Mouse (Mus musculus) kidney, adult 2 months (tissue): ENCODE results near the gene Msmb. TPM values are rescaled to one million over a fixed set of nuclear protein-coding genes. Genes with fewer than 3 reads are reported as not detected.
A peak's percentile ranks its signal among the peaks of the same experiment; 100 is the strongest.

Experiments
- DNase-seq: peaks from one replicate; pipeline ENCODE4 v3.0.0; 2021
- H3K27ac ChIP-seq: fragments of 200-500 bp; 2 replicates; pipeline ENCODE4 v1.5.1; 2012; ENCODE audit warnings: low read depth, low read length, control low read depth, inconsistent platforms; ENCODE audit not compliant: insufficient read depth
- H3K27me3 ChIP-seq: fragments of 200-500 bp; replicated peaks from 2 replicates; pipeline ENCODE4 v1.6.1; 2012; ENCODE audit warnings: mild to moderate bottlenecking, moderate library complexity, low read length, inconsistent platforms; ENCODE audit not compliant: control insufficient read depth, insufficient read depth
- H3K36me3 ChIP-seq: fragments of 200-500 bp; 2 replicates; pipeline ENCODE4 v1.6.1; 2012; ENCODE audit warnings: mild to moderate bottlenecking, moderate library complexity, low read length, inconsistent platforms; ENCODE audit not compliant: control insufficient read depth, insufficient read depth
- H3K4me1 ChIP-seq: fragments of 200-500 bp; 2 replicates; pipeline ENCODE4 v1.6.1; 2011; ENCODE audit warnings: low read length; ENCODE audit not compliant: control insufficient read depth, insufficient read depth
- H3K4me3 ChIP-seq: fragments of 200-500 bp; 2 replicates; pipeline ENCODE4 v1.5.1; 2011; ENCODE audit warnings: mild to moderate bottlenecking, low read depth, low read length, control low read depth; ENCODE audit not compliant: insufficient read depth
- CTCF ChIP-seq: fragments of 200-500 bp; conservative IDR thresholded peaks from 2 replicates; pipeline ENCODE4 v1.5.1; 2011; ENCODE audit warnings: low read depth, mild to moderate bottlenecking, control low read depth, low read length, moderate library complexity, mixed read lengths; ENCODE audit not compliant: insufficient read depth, insufficient read length
- POLR2A ChIP-seq: fragments of 200-500 bp; IDR thresholded peaks from one replicate; pipeline ENCODE4 v1.6.1; 2011; ENCODE audit warnings: low read depth, low read length, control low read depth
- WGBS: fragments of 180-500 bp; shearing (Covaris S2); methylation state at CpG from one replicate; pipeline ENCODE4 v1.1.7; 2018; 5-methylcytosine and 5-hydroxymethylcytosine counted together
- polyA plus RNA-seq: library from polyadenylated mRNA; depleted of rRNA; stranded (reverse); fragments of >200 nt; gene quantifications from 2 replicates; pipeline ENCODE4 v1.2.3, GENCODE M21; 2012; rRNA removed

Msmb gene
- polyA plus RNA-seq, 1 experiment = not detected

- Histone ChIP-seq H3K4me3 (peak within 1 kb of the TSS; percentile 97), H3K36me3 (no peaks in the 10 kb centered on the region; the same call in 1 of the 2 replicates), H3K27ac (peak within 1 kb of the TSS; percentile 79), H3K4me1 (peaks cover 18% of the 10 kb centered on the region), H3K27me3 (no peaks in the 10 kb centered on the region)
- DNase-seq = peak; percentile 94
- TF ChIP-seq CTCF (no peak), POLR2A (no peak)
- under 1% methylated on average over 77 of the region's 77 CpGs for WGBS
Measured at GRCm38 (mm10) chr14:32201791-32202451, 60.1 kb downstream of the Msmb start, which contains the start of the genes Timm23 and Parg. Timm23 (minus strand) TSS chr14:32201898. Parg (plus strand) TSS chr14:32201949.

Other genes with a start within 250 kb of the Msmb start
- 2.6 and 2.9 TPM in 2 replicates for gene Galnt15, start 113.0 kb upstream of the Msmb start, polyA plus RNA-seq
- gene Oxnad1, start 56.6 kb upstream of the Msmb start, polyA plus RNA-seq = 49.0 and 60.2 TPM in 2 replicates
- gene Dph3, start 56.3 kb upstream of the Msmb start, polyA plus RNA-seq = 31.2 and 43.1 TPM in 2 replicates
- gene Ncoa4, start 17.8 kb downstream of the Msmb start, polyA plus RNA-seq = 56.0 and 57.2 TPM in 2 replicates
- gene Timm23, start 59.9 kb downstream of the Msmb start, polyA plus RNA-seq = 189 and 213 TPM in 2 replicates
- gene Parg, start 59.9 kb downstream of the Msmb start, polyA plus RNA-seq = 4.3 and 6.9 TPM in 2 replicates
- 10.8 and 11.6 TPM in 2 replicates for gene Ogdhl, start 180.0 kb downstream of the Msmb start, polyA plus RNA-seq
- gene 1700024G13Rik, start 246.4 kb downstream of the Msmb start, polyA plus RNA-seq = not detected in 2 replicates